Mouse (Mus musculus): ENCODE results near the gene Tmem106b. TPM values are rescaled to one million over a fixed set of nuclear protein-coding genes. Genes with fewer than 3 reads are reported as not detected.

Gene Tmem106b
- 29.5 and 30.2 TPM in 2 replicates for polyA plus RNA-seq (2015; fragmentation: Nextera tagmentation; extraction: Ambion mirVana)

- H3K9me3 ChIP-seq (ENCODE audit: control insufficient read depth, low read length): no peaks in the 10 kb centered on the region
- H3K4me2 ChIP-seq (ENCODE audit: low read depth, low read length): peak within 1 kb of the TSS; percentile 57
- H3K27me3 ChIP-seq (replicated peaks; ENCODE audit: control insufficient read depth, insufficient read depth, low read length): no peaks in the 10 kb centered on the region
- 3% methylated on average over 61 of the region's 61 CpGs for WGBS
- no peaks in the 10 kb centered on the region for H3K4me1 ChIP-seq (ENCODE audit: control insufficient read depth, insufficient read depth, low read length)
- H3K36me3 ChIP-seq (ENCODE audit: control insufficient read depth, insufficient read depth, low read length): no peaks in the 10 kb centered on the region
- H3K27ac ChIP-seq (ENCODE audit: low read length): peak within 1 kb of the TSS; percentile 74
- peak within 1 kb of the TSS; percentile 75 for H3K4me3 ChIP-seq (ENCODE audit: low read length)
- ATAC-seq: peak; percentile 100
- H3K9ac ChIP-seq (ENCODE audit: low read depth, low read length): peak within 1 kb of the TSS; percentile 90
Observed at GRCm38 (mm10) chr6:13069302-13070146, at the start of gene Tmem106b. Gene Tmem106b, plus strand, starts transcription at chr6:13069759.

- Histone ChIP-seq H3K27ac (ENCODE audit: low read length) (no peak overlapping the region), H3K4me1 (ENCODE audit: control insufficient read depth, insufficient read depth, low read length) (no peaks in the 10 kb centered on the region), H3K4me2 (ENCODE audit: low read depth, low read length) (no peak overlapping the region), H3K27me3 (replicated peaks; ENCODE audit: control insufficient read depth, insufficient read depth, low read length) (no peaks in the 10 kb centered on the region), H3K9ac (ENCODE audit: low read depth, low read length) (no peak overlapping the region), H3K36me3 (ENCODE audit: control insufficient read depth, insufficient read depth, low read length) (no peaks in the 10 kb centered on the region), H3K4me3 (ENCODE audit: low read length) (no peak overlapping the region), H3K9me3 (ENCODE audit: control insufficient read depth, low read length) (no peaks in the 10 kb centered on the region)
- 33% methylated on average over 5 of the region's 5 CpGs for WGBS
- no peak for ATAC-seq
Observed at GRCm38 (mm10) chr6:13021245-13022100, 48.1 kb upstream of the Tmem106b start.

DNA sequence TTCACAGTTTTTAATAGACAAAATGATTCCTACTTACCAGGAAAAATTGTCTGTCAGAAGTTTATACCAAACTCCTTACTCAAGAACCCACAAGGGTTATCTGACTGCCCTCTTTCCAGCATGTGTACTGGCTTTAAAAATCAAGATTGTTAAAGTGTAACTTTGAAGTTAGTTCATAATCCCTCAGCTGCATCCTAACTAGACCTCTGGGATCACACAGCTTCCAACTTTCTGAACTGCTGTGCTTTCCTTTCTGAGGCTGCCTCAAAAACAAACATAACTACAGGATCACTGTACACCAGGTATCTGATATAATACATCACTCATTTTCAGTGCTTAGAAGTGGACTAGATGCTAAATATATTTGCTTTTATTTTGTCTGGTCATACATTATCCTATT lies 39.0 kb upstream of the Tmem106b start:
- Histone ChIP-seq H3K9me3 (ENCODE audit: control insufficient read depth, low read length) (no peaks in the 10 kb centered on the region), H3K4me3 (ENCODE audit: low read length) (no peak overlapping the region), H3K27me3 (replicated peaks; ENCODE audit: control insufficient read depth, insufficient read depth, low read length) (no peaks in the 10 kb centered on the region), H3K27ac (ENCODE audit: low read length) (no peak overlapping the region), H3K36me3 (ENCODE audit: control insufficient read depth, insufficient read depth, low read length) (no peaks in the 10 kb centered on the region), H3K4me2 (ENCODE audit: low read depth, low read length) (no peak overlapping the region), H3K4me1 (ENCODE audit: control insufficient read depth, insufficient read depth, low read length) (no peaks in the 10 kb centered on the region), H3K9ac (ENCODE audit: low read depth, low read length) (no peak overlapping the region)
- no peak for ATAC-seq

- no peak overlapping the region for H3K4me3 ChIP-seq (ENCODE audit: low read length)
- no peaks in the 10 kb centered on the region for H3K27me3 ChIP-seq (replicated peaks; ENCODE audit: control insufficient read depth, insufficient read depth, low read length)
- no peak overlapping the region for H3K4me2 ChIP-seq (ENCODE audit: low read depth, low read length)
- no peak overlapping the region for H3K9ac ChIP-seq (ENCODE audit: low read depth, low read length)
- ATAC-seq: no peak
- H3K9me3 ChIP-seq (ENCODE audit: control insufficient read depth, low read length): no peaks in the 10 kb centered on the region
- no peaks in the 10 kb centered on the region for H3K4me1 ChIP-seq (ENCODE audit: control insufficient read depth, insufficient read depth, low read length)
- H3K27ac ChIP-seq (ENCODE audit: low read length): no peak overlapping the region
- no peaks in the 10 kb centered on the region for H3K36me3 ChIP-seq (ENCODE audit: control insufficient read depth, insufficient read depth, low read length)
- 57% methylated on average over 1 of the region's 1 CpGs for WGBS
Observed at GRCm38 (mm10) chr6:13030961-13031360, 38.6 kb upstream of the Tmem106b start.

GRCm38 (mm10) chr6:13052408-13053200 lies 17.0 kb upstream of the Tmem106b start:
- Histone ChIP-seq H3K36me3 (ENCODE audit: control insufficient read depth, insufficient read depth, low read length) (no peaks in the 10 kb centered on the region), H3K27ac (ENCODE audit: low read length) (no peak overlapping the region)
- WGBS: 74% methylated on average over 4 of the region's 4 CpGs

GRCm38 (mm10) chr6:13061276-13062039 lies 8.1 kb upstream of the Tmem106b start:
- Histone ChIP-seq H3K27ac (ENCODE audit: low read length) (no peak overlapping the region), H3K9ac (ENCODE audit: low read depth, low read length) (no peak overlapping the region), H3K27me3 (replicated peaks; ENCODE audit: control insufficient read depth, insufficient read depth, low read length) (no peaks in the 10 kb centered on the region), H3K36me3 (ENCODE audit: control insufficient read depth, insufficient read depth, low read length) (no peaks in the 10 kb centered on the region), H3K4me2 (ENCODE audit: low read depth, low read length) (no peak overlapping the region), H3K9me3 (ENCODE audit: control insufficient read depth, low read length) (no peaks in the 10 kb centered on the region), H3K4me1 (ENCODE audit: control insufficient read depth, insufficient read depth, low read length) (no peaks in the 10 kb centered on the region), H3K4me3 (ENCODE audit: low read length) (no peak overlapping the region)
- ATAC-seq: no peak

More at GRCm38 (mm10) chr6:13052408-13053200, 17.0 kb upstream of the Tmem106b start:
- H3K4me1 ChIP-seq (ENCODE audit: control insufficient read depth, insufficient read depth, low read length): no peaks in the 10 kb centered on the region
- H3K9ac ChIP-seq (ENCODE audit: low read depth, low read length): no peak overlapping the region
- no peaks in the 10 kb centered on the region for H3K27me3 ChIP-seq (replicated peaks; ENCODE audit: control insufficient read depth, insufficient read depth, low read length)
- H3K4me3 ChIP-seq (ENCODE audit: low read length): no peak overlapping the region
- no peaks in the 10 kb centered on the region for H3K9me3 ChIP-seq (ENCODE audit: control insufficient read depth, low read length)
- no peak overlapping the region for H3K4me2 ChIP-seq (ENCODE audit: low read depth, low read length)
- ATAC-seq: peak; percentile 42; the same call in 1 of the 2 replicates

- H3K36me3 ChIP-seq (ENCODE audit: control insufficient read depth, insufficient read depth, low read length): no peaks in the 10 kb centered on the region
- H3K4me3 ChIP-seq (ENCODE audit: low read length): no peak overlapping the region
- ATAC-seq: no peak
- no peak overlapping the region for H3K27ac ChIP-seq (ENCODE audit: low read length)
- H3K9me3 ChIP-seq (ENCODE audit: control insufficient read depth, low read length): no peaks in the 10 kb centered on the region
- 73% methylated on average over 4 of the region's 4 CpGs for WGBS
- H3K4me1 ChIP-seq (ENCODE audit: control insufficient read depth, insufficient read depth, low read length): no peaks in the 10 kb centered on the region
- no peaks in the 10 kb centered on the region for H3K27me3 ChIP-seq (replicated peaks; ENCODE audit: control insufficient read depth, insufficient read depth, low read length)
- H3K9ac ChIP-seq (ENCODE audit: low read depth, low read length): no peak overlapping the region
- no peak overlapping the region for H3K4me2 ChIP-seq (ENCODE audit: low read depth, low read length)
Observed at GRCm38 (mm10) chr6:13062063-13062462, 7.5 kb upstream of the Tmem106b start.

- Histone ChIP-seq H3K4me3 (ENCODE audit: low read length) (no peak overlapping the region), H3K4me1 (ENCODE audit: control insufficient read depth, insufficient read depth, low read length) (no peaks in the 10 kb centered on the region)
Observed at GRCm38 (mm10) chr6:13062691-13063255, 6.8 kb upstream of the Tmem106b start.

More at GRCm38 (mm10) chr6:13062691-13063255, 6.8 kb upstream of the Tmem106b start:
- Histone ChIP-seq H3K36me3 (ENCODE audit: control insufficient read depth, insufficient read depth, low read length) (no peaks in the 10 kb centered on the region), H3K9ac (ENCODE audit: low read depth, low read length) (no peak overlapping the region), H3K27ac (ENCODE audit: low read length) (no peak overlapping the region), H3K27me3 (replicated peaks; ENCODE audit: control insufficient read depth, insufficient read depth, low read length) (no peaks in the 10 kb centered on the region), H3K4me2 (ENCODE audit: low read depth, low read length) (no peak overlapping the region), H3K9me3 (ENCODE audit: control insufficient read depth, low read length) (no peaks in the 10 kb centered on the region)
- peak; percentile 81 for ATAC-seq
- 58% methylated on average over 2 of the region's 2 CpGs for WGBS
